Mouse (Mus musculus) layer of hippocampus, postnatal 10 days (tissue): ENCODE measurements around the gene Cldn2. TPM values are rescaled to one million over a fixed set of nuclear protein-coding genes. Genes with fewer than 3 reads are reported as not detected.

Experiments
- DNase-seq, 2 experiments: peaks; one replicate each; pipeline ENCODE4 v3.0.0; 2021; ENCODE audit warnings: low spot score in 2 of 2
- total RNA-seq, 2 experiments: library from RNA; stranded (reverse); gene quantifications; 2 replicates each; pipeline ENCODE4 v1.2.3; 2021

The Cldn2 gene
- total RNA-seq, 2 experiments from 2014 or later: 0.91 to 3.1 TPM

DNA sequence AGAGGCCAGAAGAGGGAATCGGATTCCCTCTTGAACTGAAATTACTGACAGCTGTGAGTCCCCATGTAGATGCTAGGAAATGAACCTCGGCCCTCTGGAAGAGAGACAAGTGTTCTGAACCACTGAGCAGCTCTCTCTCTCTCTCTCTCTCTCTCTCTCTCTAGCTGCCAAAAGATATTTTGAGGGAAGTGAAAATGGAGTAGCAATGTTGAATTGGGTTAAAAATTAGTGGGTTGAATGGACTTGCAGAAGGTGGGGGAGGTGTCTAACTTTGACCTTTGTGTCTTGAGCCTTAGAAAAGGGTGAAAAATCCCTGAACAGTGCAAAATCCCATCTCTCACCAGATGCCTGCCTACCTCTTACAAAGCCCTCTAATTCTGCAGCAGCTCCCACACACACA, 6.8 kb downstream of the Cldn2 start:
- no peak for DNase-seq

DNA sequence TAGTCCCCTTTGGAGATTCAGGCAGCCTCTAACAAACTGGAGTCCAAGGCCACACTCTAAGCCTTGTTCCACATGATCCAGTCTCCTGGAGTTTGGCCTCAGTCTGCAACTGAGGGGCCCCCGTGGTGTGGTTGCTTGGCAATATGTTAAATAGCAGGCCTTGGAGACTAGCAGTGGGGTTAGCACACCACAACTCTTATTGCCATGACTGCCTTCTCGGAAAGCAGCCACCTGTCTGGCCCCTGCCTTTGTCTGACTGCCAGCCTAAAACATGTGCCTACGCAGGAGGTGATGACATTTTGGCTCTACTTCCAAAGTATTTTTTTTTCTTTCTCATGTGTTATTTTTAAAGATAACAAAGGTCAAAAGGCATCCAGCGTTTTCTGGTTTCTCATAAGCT, 7.5 kb downstream of the Cldn2 start:
- DNase-seq: peak; percentile 16 to 22

DNA sequence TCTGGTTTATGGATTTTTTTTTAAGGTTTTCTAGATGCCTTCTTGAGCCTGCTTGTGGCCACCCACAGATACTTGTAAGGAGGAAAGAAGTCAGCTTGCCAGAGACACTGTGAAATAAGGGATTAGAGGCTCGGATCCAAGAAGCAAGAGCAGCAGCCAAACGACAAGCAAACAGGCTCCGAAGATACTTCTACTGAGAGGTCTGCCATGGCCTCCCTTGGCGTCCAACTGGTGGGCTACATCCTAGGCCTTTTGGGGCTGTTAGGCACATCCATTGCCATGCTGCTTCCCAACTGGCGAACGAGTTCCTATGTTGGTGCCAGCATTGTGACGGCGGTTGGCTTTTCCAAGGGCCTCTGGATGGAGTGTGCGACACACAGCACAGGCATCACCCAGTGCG, 7.9 kb downstream of the Cldn2 start:
- DNase-seq: peak; percentile 8 to 20

DNA sequence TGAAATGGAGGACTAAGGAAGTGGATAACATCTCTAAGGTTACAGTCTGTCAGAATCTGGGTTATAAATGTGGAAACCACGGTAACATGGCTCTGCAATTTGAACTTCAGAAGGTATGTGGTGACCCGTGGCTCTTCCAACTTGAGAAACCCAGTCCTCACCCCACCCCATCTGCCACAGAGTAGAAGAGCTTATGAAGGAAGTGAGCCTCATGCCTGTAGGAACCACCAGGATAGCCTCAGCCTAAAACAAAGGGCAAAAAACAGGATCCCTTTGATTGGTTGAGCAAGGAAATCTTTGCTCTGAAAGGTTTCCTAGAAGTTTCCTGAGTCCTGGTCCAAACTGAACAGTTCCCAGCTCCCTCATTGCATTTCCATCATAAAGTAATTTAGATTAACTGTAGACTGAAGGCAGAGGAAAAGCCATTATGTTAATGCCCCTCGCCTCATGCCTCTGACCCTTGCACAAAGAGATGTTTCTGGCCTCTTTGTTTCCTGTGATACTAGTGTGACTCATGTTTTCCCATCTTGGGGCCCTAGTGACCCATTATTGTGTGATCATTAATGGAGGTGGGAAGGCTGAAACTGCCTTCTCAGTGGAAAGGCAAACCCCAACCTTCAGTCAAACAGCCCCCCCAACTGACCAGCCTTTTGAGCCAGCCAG, 12.1 kb downstream of the Cldn2 start:
- no peak for DNase-seq

DNA sequence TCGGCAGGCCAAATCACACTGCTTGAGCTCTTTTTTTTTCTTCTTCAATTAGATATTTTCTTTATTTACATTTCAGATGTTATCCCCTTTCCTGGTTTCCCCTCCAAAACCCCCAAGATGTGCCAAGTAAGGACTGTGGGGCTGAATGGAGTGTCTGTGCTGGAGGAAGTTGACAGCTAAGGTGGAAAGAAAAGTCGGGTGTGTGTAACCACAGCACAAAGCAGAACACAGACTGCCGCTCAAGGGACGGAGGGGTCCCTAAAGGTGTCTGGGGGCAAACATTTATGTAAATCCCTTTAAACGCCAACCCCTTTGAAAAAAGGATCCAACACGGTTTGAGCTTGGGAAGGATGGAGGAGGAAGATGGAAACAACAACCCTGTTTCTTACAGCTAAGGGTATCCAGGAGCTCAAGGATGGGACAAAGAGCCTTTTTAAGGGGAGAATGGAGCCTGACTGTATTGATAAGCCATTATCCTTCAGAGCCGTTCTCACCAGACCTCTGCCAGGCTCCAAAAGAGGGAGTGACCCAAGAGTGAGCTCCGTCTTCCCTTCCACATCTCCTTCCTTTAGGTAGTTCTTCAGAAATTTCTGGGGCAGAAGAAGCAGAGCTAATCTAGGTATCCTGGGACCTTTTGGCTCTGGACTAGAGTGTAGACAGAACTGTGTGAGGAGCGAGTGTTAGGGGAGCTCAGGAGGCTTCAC, 12.8 kb downstream of the Cldn2 start:
- no peak for DNase-seq

DNA sequence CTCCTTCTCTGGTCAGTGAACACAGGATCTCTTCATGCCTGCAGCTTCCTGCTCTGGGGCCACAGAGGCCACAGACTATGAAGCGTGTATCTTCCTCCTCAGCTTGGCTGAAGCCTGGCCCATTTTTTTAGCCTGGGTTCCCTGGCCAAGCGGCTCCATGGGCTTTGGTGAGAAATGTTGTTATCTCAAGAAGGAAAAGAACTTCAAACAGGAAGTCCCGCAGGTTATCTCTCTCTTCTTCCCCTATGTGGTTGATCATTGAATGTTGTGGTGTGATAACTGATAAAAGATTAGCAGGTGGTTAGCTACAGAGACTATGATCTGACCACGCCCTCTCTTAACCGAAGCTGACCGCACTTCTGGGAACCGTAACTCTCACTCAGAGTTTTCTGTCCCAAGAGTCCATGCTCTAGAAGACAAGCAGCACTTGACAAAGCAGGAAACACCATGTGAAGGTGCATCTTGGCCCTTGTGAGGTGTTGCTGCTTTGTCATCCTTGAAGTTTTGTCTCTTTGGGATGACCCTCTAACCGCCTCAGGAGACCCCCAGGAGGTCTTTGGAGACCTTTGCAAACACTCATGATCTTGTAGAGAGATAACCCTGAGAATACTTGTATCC, 13.5 kb downstream of the Cldn2 start:
- no peak for DNase-seq

DNA sequence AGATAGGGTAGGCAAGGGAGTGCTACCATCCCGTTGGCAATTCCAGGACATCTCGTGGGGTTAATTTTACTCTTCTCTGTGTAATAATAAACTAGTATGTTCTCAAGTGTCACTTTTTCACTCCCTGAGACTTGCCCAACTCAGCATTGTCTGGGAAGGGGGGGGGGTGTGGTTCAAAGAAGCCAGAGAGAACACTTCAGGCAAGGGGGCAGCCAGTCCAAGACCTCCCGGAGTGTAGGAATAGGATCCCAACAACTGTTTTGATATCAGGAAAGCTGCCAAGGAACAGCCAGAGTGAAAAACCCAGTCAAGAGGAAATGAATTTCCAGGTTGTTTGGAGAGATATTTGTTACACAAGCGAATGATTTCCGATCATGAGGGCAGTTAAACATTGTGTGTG, 14.6 kb downstream of the Cldn2 start:
- no peak for DNase-seq

DNA sequence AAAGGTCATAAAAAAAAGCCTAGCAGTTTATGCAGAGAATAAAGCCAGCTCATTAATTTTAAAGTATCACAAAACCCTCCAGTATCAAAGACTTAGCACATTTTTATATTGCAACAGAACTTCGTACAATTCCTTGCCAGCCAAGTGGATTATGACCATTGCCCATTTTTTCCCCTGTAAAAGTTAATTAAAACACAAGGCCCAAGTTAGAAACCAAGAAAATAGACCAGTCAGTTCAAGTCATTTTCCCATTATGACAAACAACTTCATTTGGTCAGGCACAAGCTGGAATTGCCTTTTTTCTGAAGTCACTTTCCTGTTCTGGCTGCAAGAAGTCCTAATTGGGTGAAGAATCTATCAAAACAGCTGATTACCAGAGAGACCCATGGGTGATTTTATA, 24.8 kb downstream of the Cldn2 start:
- DNase-seq: no peak

DNA sequence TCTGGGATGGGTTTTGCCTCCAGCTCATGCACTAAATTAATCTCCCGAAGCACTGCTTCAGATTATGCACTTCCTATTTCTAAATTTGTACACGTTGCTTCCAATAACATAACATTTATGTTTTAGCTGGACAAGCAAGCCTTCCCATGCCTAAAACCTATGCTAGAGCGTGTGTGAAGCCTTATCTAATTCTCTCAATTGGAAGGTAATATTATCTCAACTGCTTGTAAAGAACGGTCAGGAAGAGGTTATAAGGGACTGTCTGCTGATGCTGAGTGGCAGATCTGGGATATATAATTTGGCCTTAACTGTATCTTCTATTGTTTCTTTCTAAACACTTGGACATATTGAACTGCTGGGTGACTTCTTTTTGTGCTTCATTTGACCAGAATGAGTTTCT, 26.3 kb downstream of the Cldn2 start:
- DNase-seq: no peak

DNA sequence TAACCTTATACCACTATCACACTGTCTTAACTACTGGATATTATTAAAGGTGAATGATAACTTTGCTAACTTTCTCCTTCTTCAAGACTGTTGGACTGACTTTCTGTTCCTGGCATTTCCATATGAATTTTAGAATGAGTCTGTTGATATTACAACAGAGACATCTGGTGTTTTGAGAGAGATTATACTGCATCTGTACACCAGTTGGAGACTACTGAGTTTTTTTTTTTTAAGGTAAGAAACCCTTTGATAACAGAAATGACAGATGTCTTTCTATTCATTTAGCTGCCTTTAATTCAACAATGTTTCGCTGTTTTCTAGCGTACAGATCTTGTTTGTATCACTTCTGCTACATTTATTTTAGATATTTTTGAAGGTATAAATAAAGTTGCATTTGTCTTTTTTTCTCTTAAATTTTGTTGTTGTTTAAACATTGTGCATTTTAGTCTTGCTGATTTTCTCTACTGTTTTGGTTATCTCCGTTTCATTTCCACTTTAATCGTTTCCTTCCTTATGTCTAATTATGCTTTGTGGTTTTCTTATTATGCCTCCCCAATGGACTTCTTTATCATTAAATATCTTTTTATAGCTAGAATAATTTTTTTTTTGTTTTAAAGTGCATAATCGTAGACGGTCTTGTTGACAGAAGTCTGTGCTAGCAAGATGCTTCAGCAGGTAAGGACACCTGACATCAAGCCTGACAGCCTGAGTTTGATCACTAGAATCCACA, 27.9 kb downstream of the Cldn2 start:
- no peak for DNase-seq

DNA sequence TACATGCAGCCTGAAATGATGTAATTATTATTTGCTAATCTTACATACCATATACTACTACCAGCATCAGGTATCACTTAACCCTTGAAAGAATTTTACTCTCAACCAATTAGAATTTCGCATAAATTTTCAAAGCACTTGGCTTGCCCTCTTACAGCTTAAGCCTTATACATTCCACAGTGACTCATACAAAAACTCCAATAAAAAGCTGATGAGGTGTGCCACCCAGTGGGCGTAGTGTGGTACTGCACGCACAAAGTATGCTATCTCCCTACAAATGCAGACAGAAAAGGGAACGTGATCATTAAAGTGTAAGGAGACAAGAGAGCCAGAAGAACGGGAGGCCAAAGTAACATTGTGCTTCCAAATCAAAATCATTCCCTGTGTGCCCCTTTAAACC, 31.8 kb downstream of the Cldn2 start:
- DNase-seq: peak; percentile 54 to 72

DNA sequence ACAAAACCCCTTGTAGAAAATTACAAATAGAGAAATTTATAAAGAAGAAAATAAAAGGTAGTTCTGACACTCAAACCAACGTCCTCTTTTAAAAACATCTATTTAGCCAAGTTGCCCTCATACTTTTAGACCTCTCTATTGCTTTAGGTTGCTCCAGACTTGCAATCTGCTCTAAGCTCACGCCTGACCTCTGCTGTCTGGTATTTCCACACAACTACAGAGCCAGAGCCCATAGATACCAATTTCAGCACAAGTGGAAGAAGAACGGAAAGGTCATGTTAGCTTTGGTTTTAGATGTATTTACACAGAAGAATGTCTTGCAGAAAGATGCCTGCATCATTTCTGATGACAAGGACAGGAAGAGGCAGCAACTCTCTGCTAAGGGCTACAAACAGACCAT, 38.4 kb downstream of the Cldn2 start:
- DNase-seq: no peak

DNA sequence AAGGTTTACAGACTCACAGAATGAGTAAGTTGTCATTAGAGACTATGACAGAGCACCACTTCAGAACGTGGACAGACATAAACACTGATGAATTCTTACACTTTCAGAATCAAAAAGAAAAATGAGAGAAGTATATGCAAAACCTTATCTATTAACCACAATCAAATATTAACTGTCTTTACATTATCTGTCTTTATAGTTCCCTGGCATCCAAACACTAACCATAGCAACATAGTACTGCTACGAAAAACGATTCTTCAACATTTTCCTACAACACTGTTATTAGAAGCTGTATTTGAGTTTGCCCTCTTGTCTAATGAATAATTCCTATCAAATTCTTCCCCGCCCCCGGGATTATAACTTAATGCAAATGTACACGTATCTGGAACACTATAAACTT, 40.5 kb downstream of the Cldn2 start:
- no peak for DNase-seq

DNA sequence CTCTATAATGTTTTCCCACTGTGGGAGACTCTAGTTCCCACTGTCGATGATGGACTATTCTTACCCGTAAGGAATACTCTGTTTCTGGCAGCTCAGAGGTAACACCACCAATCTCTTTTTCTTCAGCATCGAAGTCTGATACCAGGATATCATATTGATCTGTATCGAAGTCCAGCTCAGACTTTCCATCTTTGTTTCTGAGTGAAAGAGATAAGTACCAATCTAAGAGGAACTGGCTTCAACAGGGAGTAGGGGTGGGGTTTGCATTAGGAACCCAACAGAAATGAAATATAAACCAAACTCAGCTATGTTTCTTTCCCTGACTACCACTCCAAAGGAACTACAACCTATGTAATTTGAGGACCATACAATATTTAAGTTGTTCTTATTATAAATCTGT, 54.2 kb downstream of the Cldn2 start:
- no peak for DNase-seq

DNA sequence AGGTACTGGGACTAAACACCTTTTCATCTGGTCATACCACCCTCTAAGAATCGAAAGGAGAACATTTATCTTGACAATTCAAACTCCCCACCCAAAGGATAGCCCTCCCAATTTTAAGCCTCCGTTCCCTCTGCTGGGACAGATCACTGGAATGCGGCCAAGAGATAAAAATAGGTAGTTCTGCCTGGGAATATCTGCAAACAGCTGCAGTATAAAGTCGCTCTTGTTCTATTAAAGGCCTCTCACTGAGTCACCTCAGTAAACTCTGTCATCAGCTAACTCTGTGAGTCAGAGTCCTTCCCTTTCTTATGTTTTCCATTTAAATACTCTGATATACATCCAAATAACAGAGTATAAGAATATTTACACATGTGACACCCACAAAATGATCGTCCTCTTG, 58.8 kb downstream of the Cldn2 start:
- no peak for DNase-seq

Other genes starting within 250 kb of the Cldn2 start
- gene Rnf128, start 237.5 kb upstream of the Cldn2 start, total RNA-seq: 10 to 100 TPM; 13.3 to 13.7 TPM
- gene Tbc1d8b, start 115.8 kb upstream of the Cldn2 start, total RNA-seq: 1 to 10 TPM; 5.7 to 6.2 TPM
- not detected for gene Gm15013, start 86.3 kb upstream of the Cldn2 start, total RNA-seq
- not detected for gene Ripply1, start 18.5 kb upstream of the Cldn2 start, total RNA-seq
- 1 to 10 TPM; 5.6 to 6.5 TPM for gene Morc4, start 70.8 kb downstream of the Cldn2 start, total RNA-seq
- 1 to 10 TPM; 9.2 to 10.0 TPM for gene Rbm41, start 197.8 kb downstream of the Cldn2 start, total RNA-seq